Mouse (Mus musculus) urinary bladder, postnatal 25 days (tissue): ENCODE data around the gene Papss2.
"Not testable (repeated sequence)": the region's sequence is repeated elsewhere in the genome, so short reads cannot be mapped to it uniquely, and the experiment has no call there.

Source experiments
- DNase-seq: peaks from one replicate; pipeline ENCODE4 v3.0.0; 2022; ENCODE audit warnings: low spot score

Gene Papss2

DNA sequence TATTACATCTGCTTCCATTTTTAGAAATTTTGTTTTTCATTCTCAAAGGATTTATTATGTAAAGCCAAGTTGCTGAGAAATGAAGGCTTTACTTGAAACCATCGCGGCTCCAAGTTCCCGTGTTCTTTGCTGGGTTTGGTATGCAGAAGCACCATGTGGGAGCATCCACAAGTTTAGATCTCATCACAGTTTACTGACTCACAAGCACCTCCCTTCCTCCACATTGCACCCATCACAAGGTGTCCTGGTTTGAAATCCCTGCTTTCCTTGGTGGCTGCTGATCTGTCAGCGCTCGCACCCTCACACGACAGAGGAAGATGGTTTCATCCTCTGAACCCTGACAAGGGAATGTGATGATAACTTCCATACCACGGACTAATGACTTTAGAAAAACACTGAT lies 45.9 kb downstream of the Papss2 start:
- DNase-seq, result no peak

GRCm38 (mm10) chr19:32641995-32642394 lies 46.4 kb downstream of the Papss2 start:
- no peak for DNase-seq

GRCm38 (mm10) chr19:32643642-32644041 lies 48.1 kb downstream of the Papss2 start:
- DNase-seq, result no peak

DNA sequence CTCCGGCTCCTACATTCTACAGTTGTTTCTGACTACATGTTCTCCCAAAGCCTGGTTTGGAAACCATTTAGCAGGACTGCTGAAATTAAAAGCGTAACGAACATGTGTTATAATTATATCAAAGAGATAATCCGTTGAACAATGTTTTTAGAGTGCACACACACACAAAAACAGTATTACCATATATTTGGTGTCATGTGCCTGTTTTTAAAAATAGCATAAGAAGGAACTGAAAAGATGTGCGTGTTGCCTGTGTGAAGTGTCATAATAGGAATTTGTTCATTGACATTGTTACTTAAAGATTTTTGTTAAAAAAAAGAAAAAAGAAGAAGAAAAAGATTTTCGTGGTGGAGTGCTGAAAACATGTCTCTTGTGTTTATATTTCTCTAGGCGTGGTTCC lies 50.3 kb downstream of the Papss2 start:
- no peak for DNase-seq

- no peak for DNase-seq
These were observed 50.8 kb downstream of the Papss2 start for GRCm38 (mm10) chr19:32646382-32646781.

DNA sequence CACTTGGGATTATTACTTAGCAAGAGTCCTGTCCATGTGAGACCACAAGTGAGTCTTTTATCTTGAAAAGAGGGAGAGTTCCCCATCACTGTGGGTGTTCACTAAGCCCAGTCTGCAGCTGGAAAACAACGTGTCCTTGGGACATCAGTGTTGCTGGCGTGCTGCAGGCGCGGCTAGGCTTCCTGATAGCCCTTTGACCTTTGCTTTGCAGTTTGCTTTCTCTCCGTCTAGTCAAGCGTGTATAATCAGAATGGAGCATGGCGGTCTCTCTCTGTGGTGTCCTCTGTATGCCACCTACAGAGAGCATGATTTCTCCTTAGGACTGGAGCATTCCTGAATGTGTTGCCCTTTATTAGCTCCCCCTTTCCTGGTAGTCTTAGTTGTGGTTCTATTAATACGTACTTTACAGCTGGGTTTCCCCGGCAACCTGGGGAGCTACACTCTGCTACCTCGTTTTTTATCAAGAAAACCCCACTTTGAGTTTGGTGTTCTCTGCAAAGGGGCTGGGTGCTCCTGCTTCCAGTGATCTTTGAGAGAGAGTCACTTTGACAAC lies 52.5 kb downstream of the Papss2 start:
- DNase-seq, result no peak

DNA sequence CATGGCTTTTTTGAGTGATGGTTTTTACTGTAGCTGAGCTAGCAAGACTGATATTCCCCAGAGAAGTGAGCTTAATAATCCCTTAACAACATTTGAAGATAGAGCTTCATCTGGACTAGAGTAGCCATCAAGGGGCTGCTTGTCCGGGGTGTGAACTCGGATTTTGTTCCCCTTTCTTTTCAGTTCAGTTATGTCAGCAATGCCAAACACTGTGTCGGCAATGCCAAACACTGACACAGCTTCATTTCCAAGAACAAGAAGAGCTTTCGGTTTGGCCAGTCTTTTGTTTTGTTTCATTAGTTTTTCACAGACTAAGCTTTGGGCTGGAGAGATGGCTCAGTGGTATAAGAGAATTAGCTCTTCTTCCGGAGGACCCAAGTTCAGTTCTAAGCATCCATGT lies 55.5 kb downstream of the Papss2 start:
- no peak for DNase-seq

DNA sequence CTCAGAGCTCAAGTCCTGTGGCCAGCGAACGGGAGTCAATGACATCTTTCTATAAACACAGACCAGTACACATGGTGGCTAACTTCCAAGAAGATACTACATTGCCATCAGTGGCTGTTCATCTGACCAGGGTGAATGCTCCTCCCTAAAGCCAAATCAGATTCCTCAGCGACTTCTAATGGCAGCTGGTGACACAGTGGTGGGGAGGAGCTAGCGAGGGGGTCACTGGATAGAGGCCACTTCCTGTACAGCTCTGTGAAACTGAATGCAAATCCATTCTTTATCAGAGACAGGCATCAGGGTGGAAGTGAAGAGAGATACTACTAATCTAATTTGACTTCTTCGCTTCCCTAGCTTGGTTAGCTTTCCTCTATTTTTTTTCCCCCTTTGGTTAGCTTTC lies 57.5 kb downstream of the Papss2 start:
- no peak for DNase-seq

GRCm38 (mm10) chr19:32653630-32654362 lies 58.2 kb downstream of the Papss2 start:
- DNase-seq, result no peak

DNA sequence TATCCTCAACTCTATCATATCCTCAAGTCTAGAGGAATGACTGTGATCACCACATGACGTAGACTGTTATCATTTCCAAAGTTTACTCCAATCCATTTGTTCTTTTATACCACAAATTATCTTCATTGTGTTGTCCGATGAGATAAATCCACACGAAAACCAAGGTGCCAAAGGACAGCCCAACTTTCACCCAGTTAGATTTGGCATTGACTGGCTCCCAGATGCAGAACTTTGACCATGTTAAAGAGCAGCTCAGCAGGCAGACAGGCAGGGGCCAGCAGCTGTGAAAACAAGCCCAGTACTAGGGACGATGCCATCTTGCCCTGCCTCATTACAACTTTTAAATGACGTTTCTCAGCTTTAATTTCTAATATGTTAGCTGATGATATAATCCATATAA lies 63.8 kb downstream of the Papss2 start:
- no peak for DNase-seq

DNA sequence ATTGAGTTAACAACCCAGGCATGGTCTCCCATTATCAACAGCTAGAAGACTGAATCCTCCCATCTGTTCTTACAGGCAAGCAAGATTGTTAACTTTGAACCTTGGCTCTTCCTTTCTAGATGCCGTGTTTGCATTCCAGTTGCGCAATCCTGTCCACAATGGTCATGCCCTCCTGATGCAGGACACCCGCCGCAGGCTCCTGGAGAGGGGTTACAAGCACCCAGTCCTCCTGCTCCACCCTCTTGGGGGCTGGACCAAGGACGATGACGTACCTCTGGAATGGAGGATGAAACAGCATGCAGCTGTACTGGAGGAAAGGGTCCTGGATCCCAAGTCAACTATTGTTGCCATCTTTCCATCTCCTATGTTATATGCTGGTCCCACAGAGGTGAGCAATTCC lies 67.3 kb downstream of the Papss2 start:
- no peak for DNase-seq

GRCm38 (mm10) chr19:32665243-32665642 lies 69.7 kb downstream of the Papss2 start:
- no peak for DNase-seq

DNA sequence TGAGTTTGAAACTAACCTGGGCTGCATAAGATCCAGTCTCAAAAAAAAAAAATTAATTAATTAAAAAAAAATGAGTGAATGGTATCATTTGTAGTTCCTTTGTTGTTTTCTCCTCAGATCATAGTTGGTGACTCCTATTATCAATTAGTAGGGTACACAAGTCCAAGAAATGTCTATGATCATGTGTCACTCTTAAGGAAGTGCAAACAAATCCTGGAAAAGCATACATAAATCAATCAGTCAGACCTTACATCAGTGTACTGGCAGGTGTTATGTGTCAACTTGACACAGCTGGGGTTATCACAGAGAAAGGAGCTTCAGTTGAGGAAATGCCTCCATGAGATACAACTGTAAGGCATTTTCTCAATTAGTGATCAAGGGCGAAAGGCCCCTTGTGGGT lies 72.2 kb downstream of the Papss2 start:
- DNase-seq, result not testable (repeated sequence)

- DNase-seq, result no peak
These were observed 80.2 kb downstream of the Papss2 start for GRCm38 (mm10) chr19:32675766-32676165.

GRCm38 (mm10) chr19:32680894-32681293 lies 85.3 kb downstream of the Papss2 start:
- no peak for DNase-seq

- no peak for DNase-seq
These were observed 87.5 kb downstream of the Papss2 start for GRCm38 (mm10) chr19:32683081-32683480.

DNA sequence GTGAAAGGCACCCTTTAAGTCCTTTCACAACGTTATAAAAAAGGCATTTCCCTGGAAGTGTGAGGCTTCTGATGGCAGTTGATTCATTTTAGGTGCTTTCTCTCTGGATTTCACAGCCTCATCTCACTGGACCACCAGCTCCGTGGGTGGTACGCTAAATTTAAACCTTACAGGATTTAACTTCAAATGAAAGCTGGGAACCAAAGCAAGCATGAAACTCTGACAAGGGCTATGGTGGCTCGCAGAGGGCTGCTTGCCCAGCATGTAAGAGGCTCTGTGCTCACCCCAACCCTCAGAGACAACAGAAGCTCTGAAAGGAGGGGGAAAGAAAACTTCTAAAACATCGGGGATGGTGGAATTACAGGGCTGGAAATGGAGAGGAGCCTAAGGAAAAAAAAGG lies 92.1 kb downstream of the Papss2 start:
- DNase-seq, result no peak

DNA sequence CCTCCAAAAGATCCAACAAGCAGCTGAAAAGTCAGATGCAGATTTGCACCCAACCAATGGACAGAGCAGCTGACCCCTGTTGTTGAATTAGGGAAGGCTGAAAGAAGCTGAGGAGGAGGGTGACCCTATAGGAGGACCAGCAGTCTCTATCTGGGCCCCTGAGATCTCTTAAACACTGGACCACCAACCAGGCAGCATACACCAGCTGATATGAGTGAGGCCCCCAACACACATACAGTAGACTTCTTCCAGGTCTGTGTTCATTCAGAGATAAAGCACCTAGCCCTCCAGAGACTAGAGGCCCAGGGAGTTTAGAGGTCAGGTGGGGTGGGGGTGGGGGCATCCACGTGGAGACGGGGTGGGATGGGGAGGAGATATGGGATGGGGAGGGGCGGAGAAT lies 92.6 kb downstream of the Papss2 start:
- not testable (repeated sequence) for DNase-seq

DNA sequence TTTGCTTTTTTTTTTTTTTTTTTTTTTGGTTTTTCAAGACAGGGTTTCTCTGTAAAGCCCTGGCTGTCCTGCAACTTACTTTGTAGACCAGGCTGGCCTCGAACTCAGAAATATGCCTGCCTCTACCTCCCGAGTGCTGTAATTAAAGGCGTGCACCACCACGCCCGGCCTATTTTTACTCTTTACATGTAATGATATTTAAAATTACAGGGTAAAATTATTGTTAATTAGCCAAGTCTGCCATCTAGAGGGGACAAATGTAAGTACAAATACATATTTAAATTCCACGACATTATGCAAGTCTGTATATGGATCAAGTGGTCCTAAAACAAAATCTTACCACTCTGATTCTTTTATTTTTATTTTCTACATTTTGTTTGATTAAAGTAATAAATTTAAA lies 94.1 kb downstream of the Papss2 start:
- no peak for DNase-seq

DNA sequence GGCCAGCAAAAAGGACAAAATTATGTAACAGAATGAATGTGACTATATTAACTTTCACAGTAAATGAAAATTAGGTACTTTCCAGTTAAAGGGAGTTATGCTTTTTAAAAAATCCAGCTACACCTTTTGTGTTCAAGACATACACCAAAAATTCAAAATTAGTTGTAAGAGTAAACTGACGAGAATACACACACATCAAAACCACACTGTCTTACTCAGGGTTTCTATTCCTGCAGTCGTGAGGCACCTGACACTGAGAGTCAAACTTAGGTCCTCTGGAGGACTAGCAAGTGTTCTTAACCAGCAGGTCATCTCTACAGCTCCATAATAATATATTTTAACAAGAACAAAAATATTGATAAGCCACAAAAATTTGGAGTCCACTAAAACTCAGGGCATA lies 101.1 kb downstream of the Papss2 start:
- DNase-seq, result no peak

DNA sequence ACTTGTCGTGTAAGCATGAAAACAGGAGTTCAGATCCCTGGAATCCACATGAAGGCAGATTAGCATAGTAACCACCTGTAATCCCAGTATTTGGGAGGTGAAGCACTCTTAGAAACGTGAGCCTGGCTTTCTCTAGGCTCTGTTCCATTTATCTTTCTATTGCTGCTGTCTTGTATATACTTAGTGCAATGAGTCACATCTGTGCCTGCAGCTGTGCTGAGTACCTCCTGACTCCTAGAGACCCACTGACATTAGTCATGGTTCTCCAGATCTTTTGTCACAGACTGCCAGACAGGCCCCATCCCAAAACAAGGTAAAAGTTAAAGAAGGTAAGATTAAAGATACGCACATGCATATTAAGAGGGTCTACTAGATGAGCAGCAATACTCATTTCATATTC lies 106.6 kb downstream of the Papss2 start:
- no peak for DNase-seq

GRCm38 (mm10) chr19:32708996-32709395 lies 113.4 kb downstream of the Papss2 start:
- no peak for DNase-seq

DNA sequence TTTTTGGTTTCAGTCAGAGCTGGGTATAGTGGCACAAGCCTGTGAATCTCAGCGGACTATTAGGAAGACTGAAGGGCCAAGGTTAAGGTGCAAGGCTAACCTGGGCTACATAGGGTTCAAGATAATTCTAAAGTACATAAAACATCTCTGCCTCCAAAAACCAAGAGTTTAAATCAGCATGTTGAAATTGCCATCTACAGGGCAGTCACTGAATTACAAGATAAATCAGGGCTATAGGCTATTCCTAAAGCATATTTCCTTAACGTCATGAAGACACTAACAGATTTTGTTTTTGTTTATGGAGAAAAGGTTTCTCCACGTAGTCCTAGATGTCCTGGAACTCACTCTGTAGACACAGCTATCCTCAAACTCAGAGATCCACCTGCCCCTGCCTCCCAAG lies 114.7 kb downstream of the Papss2 start:
- no peak for DNase-seq
